Mouse (Mus musculus) ES-Bruce4 (cell line): ENCODE measurements around the gene Gm17332. TPM values are rescaled to one million over a fixed set of nuclear protein-coding genes. Genes with fewer than 3 reads are reported as not detected.
"Not testable (repeated sequence)": the region's sequence is repeated elsewhere in the genome, so short reads cannot be mapped to it uniquely, and the experiment has no call there.

Source experiments
- H3K27ac ChIP-seq: 2 replicates; pipeline ENCODE4 v1.5.1; 2012; ENCODE audit warnings: low read length, inconsistent platforms; ENCODE audit not compliant: insufficient read depth
- H3K27me3 ChIP-seq: 2 replicates; pipeline ENCODE4 v1.6.1; 2012; ENCODE audit warnings: mild to moderate bottlenecking, low read length, inconsistent platforms; ENCODE audit not compliant: control insufficient read depth, poor library complexity, insufficient read depth, severe bottlenecking
- H3K36me3 ChIP-seq: 2 replicates; pipeline ENCODE4 v1.6.1; 2012; ENCODE audit warnings: inconsistent platforms, mild to moderate bottlenecking, low read length, moderate library complexity; ENCODE audit not compliant: control insufficient read depth, poor library complexity, insufficient read depth, severe bottlenecking
- H3K4me1 ChIP-seq: one replicate; pipeline ENCODE4 v1.8.1; 2011; ENCODE audit warnings: low read length; ENCODE audit not compliant: control insufficient read depth, insufficient read depth
- H3K4me3 ChIP-seq: 2 replicates; pipeline ENCODE4 v1.5.1; 2011; ENCODE audit warnings: low read depth, mild to moderate bottlenecking, low read length
- H3K9ac ChIP-seq: 2 replicates; pipeline ENCODE4 v1.6.1; 2012; ENCODE audit warnings: low read depth, mild to moderate bottlenecking, inconsistent platforms; ENCODE audit not compliant: poor library complexity, severe bottlenecking
- H3K9me3 ChIP-seq: replicated peaks from 2 replicates; pipeline ENCODE4 v1.6.1; 2012; ENCODE audit warnings: mild to moderate bottlenecking, low read length, inconsistent platforms; ENCODE audit not compliant: control insufficient read depth, poor library complexity, insufficient read depth, severe bottlenecking
- CTCF ChIP-seq: IDR thresholded peaks from one replicate; pipeline ENCODE4 v1.8.1; 2011; ENCODE audit warnings: low read depth, low read length
- EP300 ChIP-seq: IDR thresholded peaks from 2 replicates; pipeline ENCODE4 v1.6.1; 2011; ENCODE audit warnings: low read depth, low read length; ENCODE audit not compliant: insufficient read depth
- POLR2A ChIP-seq: IDR thresholded peaks from one replicate; pipeline ENCODE4 v1.8.1; 2011; ENCODE audit warnings: low read length; ENCODE audit not compliant: insufficient read depth
- polyA plus RNA-seq: library from polyadenylated mRNA; stranded (reverse); fragments of >200 nt; gene quantifications from 2 replicates; pipeline ENCODE4 v1.2.4, GENCODE M21; 2011; ENCODE audit warnings: low read depth; ENCODE audit not compliant: missing spikeins, insufficient read depth, insufficient read length

The Gm17332 gene
- polyA plus RNA-seq, 1 experiment = not detected

DNA sequence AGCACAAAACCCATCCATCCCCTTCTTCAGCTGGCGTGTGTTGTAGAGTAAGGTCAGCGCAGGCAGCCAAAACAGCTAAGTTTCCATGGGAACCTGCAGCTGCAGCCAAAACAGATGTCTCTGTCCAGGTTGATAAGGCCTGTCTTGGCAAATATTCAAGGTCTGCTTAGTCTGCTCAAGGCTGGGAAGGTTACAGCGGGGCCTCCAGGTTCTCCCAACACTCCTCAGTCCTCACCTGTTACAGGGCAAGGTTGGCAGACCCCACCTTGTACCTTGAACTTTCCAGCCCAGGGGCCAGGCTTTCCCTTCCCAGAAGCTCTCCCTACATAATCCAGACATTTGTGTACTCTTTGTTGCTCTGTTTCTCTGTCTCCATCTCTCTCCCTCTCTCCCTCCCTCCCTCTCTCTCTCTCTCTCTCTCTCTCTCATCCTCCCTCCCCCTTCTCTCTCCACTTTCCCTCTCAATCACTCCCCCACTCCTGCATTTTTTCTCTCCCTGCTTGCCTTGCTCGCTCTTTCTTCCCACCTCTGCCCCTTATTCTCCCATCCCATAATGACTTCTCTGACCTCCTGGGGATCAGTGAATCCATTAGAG is 12.1 kb downstream of the Gm17332 start:
- Histone ChIP-seq H3K9ac (no peak overlapping the region), H3K36me3 (no peaks in the 10 kb centered on the region), H3K27me3 (no peaks in the 10 kb centered on the region), H3K9me3 (no peaks in the 10 kb centered on the region; the same call in 1 of the 2 replicates), H3K4me1 (no peaks in the 10 kb centered on the region), H3K27ac (no peak overlapping the region), H3K4me3 (no peak overlapping the region)
- TF ChIP-seq EP300 (no peak), CTCF (no peak), POLR2A (no peak)

- H3K27me3 ChIP-seq = no peaks in the 10 kb centered on the region
- peak overlapping the region; percentile 53 for H3K4me3 ChIP-seq
- no peaks in the 10 kb centered on the region for H3K4me1 ChIP-seq
- TF ChIP-seq EP300 = no peak
- no peak for TF ChIP-seq POLR2A
- no peak for TF ChIP-seq CTCF
- no peaks in the 10 kb centered on the region; the same call in 1 of the 2 replicates for H3K9me3 ChIP-seq
- no peak overlapping the region for H3K9ac ChIP-seq
- no peak overlapping the region for H3K27ac ChIP-seq
- no peaks in the 10 kb centered on the region for H3K36me3 ChIP-seq
Observed at GRCm38 (mm10) chr11:31169161-31170051, 12.9 kb downstream of the Gm17332 start.

- Histone ChIP-seq H3K36me3 (no peaks in the 10 kb centered on the region), H3K27ac (no peak overlapping the region), H3K9me3 (no peaks in the 10 kb centered on the region; the same call in 1 of the 2 replicates), H3K4me3 (peak overlapping the region; percentile 46), H3K27me3 (no peaks in the 10 kb centered on the region), H3K9ac (no peak overlapping the region), H3K4me1 (no peaks in the 10 kb centered on the region)
- no peak for TF ChIP-seq POLR2A
- TF ChIP-seq EP300 = no peak
- TF ChIP-seq CTCF = no peak
Observed at GRCm38 (mm10) chr11:31168831-31169160, 13.5 kb downstream of the Gm17332 start.

DNA sequence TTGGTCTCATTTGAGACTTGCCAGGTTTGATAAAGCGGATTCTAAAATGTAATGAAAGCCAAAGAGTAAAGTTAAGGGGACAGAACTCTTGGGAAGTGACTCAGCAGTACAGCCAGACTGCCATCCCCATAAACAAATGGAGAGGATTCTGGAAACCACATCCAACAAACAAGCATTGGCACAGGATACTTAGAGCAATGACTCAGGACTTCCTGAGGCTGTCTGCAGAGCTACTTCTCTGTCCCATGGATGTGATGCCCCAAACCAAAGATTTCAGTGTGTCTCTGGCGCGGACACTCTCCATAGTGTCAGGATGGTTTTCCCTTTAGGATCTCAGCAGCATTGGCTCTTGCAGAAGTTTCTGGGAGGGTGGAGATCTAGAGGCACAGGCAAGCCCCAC is 25.2 kb downstream of the Gm17332 start:
- H3K9me3 ChIP-seq = no peaks in the 10 kb centered on the region
- no peak for TF ChIP-seq CTCF
- no peak for TF ChIP-seq POLR2A
- no peak for TF ChIP-seq EP300

DNA sequence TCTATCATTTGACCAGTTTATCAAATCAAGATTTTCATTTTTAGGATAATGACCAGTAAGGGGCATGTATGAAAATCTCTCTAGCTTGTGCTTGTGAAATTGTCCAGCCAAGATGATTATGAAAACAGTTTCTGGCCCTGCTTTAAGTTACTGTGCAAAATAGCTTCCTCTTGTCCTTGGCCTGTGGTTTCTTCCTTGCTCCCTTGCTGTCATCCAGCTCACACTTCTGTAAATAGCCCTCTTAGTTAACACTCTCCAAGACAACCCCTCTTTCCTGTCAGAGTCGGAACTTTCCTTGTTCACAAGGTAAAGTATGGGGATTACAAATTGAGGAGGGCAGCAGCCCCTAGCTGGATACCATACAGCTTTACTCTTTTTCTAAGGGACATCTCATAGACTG is 43.9 kb downstream of the Gm17332 start:
- H3K9ac ChIP-seq, H3K27ac ChIP-seq, H3K4me3 ChIP-seq, H3K4me1 ChIP-seq, H3K36me3 ChIP-seq, H3K27me3 ChIP-seq: not testable (repeated sequence)
- H3K9me3 ChIP-seq = peaks cover 13% of the 10 kb centered on the region

More for the DNA sequence above, 25.2 kb downstream of the Gm17332 start:
- H3K27ac ChIP-seq = no peak overlapping the region
- no peak overlapping the region for H3K9ac ChIP-seq
- H3K4me3 ChIP-seq = no peak overlapping the region
- H3K36me3 ChIP-seq = no peaks in the 10 kb centered on the region
- H3K27me3 ChIP-seq = no peaks in the 10 kb centered on the region
- H3K4me1 ChIP-seq = no peaks in the 10 kb centered on the region

GRCm38 (mm10) chr11:31134824-31135223 is 47.4 kb downstream of the Gm17332 start:
- not testable (repeated sequence) for H3K4me1 ChIP-seq, H3K27me3 ChIP-seq

DNA sequence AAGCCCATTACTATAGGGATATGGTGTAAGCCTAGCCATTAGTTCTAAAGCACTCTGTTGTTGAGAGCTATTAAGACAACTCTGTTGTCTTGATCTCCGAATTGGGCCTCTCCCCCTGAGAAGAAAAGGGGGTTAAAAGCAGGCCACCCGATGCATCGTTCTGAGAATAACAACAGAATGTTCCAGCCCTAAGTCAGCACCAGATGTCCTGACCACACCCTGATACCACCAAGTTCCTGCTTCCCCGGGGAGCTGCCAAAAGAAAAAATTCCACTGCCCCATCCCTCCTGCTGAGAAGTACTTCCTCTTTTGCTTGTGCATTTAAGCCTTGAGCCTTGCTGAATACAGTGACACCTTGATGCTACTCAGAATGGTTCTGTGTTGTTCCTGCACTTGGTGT is 48.5 kb downstream of the Gm17332 start:
- peak overlapping the region; percentile 65 for H3K27ac ChIP-seq
- not testable (repeated sequence) for H3K9ac ChIP-seq

More at GRCm38 (mm10) chr11:31134824-31135223, 47.4 kb downstream of the Gm17332 start:
- H3K36me3 ChIP-seq, H3K9ac ChIP-seq, H3K4me3 ChIP-seq, H3K27ac ChIP-seq: not testable (repeated sequence)
- H3K9me3 ChIP-seq = peaks cover 13% of the 10 kb centered on the region

More for the DNA sequence above, 48.5 kb downstream of the Gm17332 start:
- not testable (repeated sequence) for H3K4me1 ChIP-seq, H3K36me3 ChIP-seq, H3K27me3 ChIP-seq, H3K4me3 ChIP-seq
- peaks cover 15% of the 10 kb centered on the region for H3K9me3 ChIP-seq
